In the genomic region with DNA sequence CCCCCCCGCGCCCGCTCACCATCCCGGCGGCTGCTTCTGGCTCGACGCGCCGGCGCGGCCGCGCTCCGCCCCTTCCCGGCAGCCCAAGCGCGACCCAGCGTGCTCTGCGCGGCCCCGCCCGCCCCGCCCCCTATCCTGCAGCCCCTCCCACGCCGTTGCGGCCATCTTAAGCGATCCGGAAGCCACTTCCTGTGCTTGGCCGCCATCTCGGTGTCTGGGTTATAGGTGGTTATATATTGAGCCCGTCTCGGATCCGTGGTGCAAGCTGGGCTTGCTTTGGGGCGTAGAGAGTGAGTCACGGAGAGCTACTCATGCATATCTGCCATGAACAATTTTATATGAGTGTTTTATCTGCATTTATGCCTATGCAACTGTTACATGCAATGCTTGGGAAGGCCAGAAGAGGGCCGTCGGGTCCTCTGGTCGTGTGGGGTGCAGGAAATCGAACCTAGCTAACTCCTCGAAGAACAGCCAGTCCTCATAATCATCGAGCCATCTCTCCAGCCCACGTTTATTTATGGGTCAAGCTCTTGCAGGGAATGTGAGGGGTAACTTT, we compare ENCODE assay signal across 8 mouse cellular contexts. TPM values are rescaled to one million over a fixed set of nuclear protein-coding genes. Genes with fewer than 3 reads are reported as not detected.
DNase-seq lines count a peak whose midpoint lies in the region; ATAC-seq lines count a peak whose summit lies in the region.

Elob (minus strand) TSS at position 73 of the 556 bp plus-strand sequence.

- peak; percentile 88 for ATAC-seq in megakaryocyte progenitor cell, adult 5-6 weeks (replicated peaks; ENCODE audit: poor library complexity)

- peak; percentile 93 for DNase-seq in adipocyte (ENCODE audit: low spot score)
- peak; percentile 93 for DNase-seq in embryo, embryonic 10 days (ENCODE audit: low spot score)
- DNase-seq in gastrocnemius, postnatal 10 days, result peak; percentile 81
- DNase-seq in induced T-regulatory cell, adult 2 months (ENCODE audit: low read depth), result peak; percentile 95
- peak; percentile 62 to 86 for DNase-seq in left cerebral cortex, adult 9 months (ENCODE audit: low spot score in 2 of 2)
- DNase-seq in right cerebral cortex, postnatal 14 days, result peak; percentile 86
- DNase-seq in yolk sac, embryonic 10.5 days (ENCODE audit: low spot score), result peak; percentile 91

RNA-seq across cellular contexts. Expression of gene Elob, which starts in this region (rescaled TPM):
- total RNA-seq in gastrocnemius, postnatal 10 days (2021), result 100 to 1,000 TPM; 364 to 374 TPM
- total RNA-seq in megakaryocyte progenitor cell, adult 5-6 weeks (2015), result 262 and 312 TPM in 2 replicates
- 108 and 112 TPM in 2 replicates for total RNA-seq in megakaryocyte progenitor cell, adult 5-6 weeks (2017)

Comparison
In these comparisons a context has a peak if more than half of its experiments do, and no peak if none do; other contexts are left out.
1. Peak in every context shown above with its lines: DNase-seq and ATAC-seq.